Mouse (Mus musculus) right cerebral cortex, postnatal 14 days (tissue): ENCODE data around the gene Ptprk.
A peak's percentile ranks its signal among the peaks of the same experiment; 100 is the strongest.

Experiments
- DNase-seq: peaks from one replicate; pipeline ENCODE4 v3.0.0; 2022

Ptprk gene

DNA sequence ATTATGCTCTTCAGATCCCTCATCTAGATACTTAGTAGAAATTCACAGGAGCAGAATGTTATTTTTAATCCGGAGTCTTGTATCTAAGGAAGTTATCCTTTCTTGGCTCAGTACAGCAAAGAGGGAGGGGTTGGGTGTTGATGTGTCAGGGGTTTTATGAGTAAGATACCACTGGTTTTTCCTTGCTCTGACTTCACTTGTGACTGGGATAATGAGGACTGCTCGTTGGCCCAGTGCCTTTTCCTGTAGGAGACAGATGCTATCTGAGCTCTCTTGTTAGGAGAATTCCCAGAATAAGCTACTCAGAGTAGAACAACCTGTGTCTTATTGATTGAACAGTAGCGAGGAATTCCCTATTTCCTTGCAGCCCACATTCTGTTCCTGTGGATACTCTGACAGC lies 39.3 kb downstream of the Ptprk start:
- DNase-seq = peak; percentile 34

DNA sequence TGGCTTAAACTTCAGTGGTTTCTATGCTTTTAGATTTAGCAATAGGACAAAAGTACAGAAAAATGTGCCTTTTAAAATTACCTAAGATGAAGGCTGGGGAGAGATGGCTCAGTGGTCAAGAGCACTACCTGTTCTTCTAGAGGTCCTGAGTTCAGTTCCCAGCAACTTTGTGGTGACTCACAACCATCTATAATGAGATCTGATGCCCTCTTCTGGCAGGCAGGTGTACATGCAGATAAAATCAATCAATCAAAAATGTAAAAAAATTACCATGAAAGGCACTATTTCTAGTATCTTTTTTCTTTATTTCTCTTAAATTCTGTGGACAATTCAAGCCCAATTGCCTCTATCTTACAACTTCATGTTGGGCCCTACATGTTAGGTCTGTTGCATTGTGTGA lies 42.4 kb downstream of the Ptprk start:
- no peak for DNase-seq

DNA sequence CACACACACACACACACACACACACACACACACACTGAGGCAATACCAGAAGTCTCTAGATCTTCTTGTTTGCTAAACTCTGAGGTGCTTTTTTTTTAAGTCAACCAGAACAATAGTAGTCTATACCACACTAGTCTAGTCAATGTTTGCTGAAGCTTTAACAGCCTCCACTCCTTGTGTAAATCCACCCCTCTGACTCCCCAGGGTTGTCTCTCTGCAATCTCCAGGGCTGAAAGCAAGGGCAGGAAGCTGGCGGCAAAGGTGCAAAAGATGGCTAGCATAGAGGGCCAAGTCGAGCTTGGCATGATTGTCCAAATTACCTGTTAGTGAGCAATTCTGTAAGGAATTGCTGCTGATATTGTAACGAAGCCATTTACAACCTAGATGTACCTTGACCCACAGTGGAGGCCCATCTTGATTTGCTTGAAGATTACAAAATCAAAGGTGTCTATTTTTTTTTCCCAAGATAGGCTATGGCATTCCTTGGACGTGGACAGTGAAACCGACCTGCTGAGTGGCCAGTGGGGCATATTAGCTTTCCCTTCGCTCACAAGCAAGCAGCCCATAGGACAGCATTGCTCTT lies 44.3 kb downstream of the Ptprk start:
- DNase-seq = no peak

DNA sequence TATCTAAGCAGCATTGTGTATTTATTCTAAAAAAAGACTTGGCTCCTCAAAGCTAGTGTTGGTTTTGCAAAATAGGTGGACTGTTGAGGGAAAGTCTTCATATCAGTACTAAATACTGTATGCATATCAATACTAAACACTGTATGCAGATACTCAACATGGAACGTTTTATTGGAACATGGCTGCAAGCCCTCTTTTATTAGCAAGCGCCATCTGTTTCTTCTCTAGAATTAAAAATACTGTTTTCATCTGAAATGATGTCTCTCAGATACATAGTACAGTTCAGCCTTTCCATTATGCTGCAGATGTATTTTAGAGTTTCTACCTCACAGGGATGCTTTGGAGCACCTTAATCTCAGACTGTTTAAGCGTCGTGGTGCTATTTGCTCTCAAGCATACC lies 49.3 kb downstream of the Ptprk start:
- no peak for DNase-seq

DNA sequence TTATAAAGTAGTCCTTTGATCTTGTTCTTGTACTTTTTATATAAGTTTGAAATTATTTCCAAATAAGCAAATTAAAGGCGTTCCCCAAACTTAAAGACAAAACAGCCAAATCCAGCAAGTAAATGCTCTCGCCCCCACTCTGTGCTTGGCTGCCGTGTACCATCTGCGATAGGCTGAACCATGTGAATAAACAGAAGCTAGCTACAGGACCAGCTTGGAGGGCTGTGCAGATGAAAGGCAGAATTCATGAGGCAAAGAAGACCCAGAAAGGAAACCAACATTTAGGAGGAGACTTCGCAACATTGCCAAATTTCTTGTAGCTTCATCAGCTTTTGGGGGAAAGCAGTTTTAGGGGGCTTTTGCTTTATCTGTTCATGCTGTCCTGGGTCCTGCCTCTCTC lies 53.4 kb downstream of the Ptprk start:
- DNase-seq = peak; percentile 21

DNA sequence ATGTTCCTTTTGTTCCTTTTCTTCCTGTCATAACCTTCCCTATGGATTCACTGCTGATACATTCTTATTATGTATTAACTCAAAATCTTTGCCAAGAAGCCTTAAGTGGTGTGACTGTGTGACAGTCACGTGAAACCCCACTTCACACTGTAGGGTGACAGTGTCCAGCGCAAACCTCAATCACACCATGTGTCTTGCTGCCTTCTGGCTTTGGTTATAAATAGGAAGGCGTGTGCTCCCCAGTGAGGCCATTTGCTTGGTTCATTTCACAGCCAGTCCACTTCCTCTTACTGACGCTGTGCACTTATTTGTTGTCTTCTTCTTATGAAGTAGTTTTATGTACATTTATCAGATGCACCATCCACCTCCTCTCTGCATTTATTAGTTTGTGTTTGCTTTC lies 53.8 kb downstream of the Ptprk start:
- DNase-seq = no peak

DNA sequence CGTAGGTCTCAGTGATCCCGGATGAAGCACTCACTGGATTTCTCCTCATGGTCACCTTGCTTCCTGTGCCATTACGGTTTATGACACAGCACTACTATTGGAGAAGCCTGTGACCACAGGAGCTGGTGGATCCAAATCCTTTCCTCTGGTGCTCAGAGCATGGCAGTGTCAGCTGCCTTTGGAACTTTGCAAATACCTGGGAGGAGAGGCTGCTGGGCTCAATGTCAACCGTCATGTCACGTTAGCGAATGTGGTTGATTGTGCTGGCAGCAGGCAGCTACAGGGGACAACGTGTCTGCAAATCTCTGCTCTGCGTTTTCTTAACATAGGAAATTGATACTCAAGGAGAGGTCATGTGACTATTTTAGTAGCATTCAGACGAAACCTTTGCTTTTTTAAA lies 55.8 kb downstream of the Ptprk start:
- no peak for DNase-seq

DNA sequence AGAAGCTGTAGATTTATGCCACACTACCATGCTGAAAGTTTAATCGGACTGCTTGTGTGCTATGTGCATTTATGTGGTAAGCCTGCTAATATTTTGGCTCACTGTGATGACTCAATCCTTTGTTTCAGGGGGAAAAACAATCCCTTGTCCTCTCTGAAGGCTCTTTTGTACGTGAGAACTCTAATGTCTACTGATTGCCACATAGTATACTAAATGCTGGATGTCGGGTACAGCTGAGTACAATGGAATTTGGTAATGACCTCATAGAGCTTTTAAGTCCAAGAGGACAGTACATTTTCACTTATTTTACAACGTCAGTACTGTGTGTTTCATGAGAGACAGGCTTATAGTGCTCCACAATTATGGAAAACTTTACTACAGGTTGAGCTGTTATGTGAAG lies 59.1 kb downstream of the Ptprk start:
- no peak for DNase-seq

DNA sequence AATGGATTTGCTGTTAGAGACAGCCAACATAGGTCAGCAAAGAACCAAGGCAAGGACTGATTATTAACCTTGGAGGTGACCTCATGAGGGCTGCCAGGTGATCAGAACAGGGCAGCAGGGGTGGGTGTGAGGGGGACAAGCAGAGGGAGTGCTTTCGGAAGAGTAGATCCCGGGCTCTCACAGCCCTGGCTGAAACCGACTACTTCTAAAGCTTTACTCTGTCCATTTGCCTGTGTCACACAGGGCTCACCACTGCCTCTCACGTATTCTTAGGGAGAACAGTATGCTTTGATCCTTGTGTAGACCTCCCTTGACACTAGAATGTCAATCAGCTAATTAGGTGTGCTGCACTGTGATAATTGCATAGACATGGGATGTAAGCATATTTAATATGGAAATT lies 63.8 kb downstream of the Ptprk start:
- no peak for DNase-seq

DNA sequence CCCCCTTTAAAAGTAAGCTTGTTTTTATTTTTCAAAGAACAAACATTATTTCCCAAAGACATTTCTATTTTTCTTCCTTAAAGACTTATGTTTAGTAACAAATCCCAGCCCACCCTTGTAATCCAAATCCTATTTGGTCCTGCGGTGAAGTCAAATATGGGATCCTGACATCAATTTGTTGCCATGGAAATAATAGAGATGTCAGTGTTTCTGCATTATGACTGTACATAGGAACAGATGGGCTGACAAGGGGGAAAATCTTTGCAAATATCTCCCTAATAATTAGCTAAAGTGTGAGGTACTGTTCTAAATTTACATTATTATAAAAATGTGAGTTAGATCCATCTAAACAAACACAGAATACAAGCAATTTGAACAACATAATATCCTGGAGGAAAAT lies 69.8 kb downstream of the Ptprk start:
- DNase-seq = no peak

DNA sequence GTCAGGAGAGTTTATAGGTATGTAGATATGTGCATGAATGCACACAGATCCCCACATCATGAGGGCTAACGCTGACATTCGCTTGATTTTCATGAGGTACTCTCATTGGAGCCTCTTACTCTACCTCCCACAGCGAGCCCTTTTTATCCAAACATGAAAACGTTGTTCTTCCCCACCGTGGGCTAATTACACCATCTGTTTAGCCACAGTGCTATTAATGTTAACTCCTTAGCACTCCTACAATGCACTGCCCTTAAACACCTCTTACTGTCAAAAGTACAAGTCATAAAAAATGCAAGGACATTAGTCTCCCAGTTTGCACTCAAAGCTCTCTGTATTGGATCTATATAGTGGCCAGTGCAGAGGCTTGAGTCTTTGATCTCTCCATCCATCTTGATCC lies 70.7 kb downstream of the Ptprk start:
- DNase-seq = no peak

DNA sequence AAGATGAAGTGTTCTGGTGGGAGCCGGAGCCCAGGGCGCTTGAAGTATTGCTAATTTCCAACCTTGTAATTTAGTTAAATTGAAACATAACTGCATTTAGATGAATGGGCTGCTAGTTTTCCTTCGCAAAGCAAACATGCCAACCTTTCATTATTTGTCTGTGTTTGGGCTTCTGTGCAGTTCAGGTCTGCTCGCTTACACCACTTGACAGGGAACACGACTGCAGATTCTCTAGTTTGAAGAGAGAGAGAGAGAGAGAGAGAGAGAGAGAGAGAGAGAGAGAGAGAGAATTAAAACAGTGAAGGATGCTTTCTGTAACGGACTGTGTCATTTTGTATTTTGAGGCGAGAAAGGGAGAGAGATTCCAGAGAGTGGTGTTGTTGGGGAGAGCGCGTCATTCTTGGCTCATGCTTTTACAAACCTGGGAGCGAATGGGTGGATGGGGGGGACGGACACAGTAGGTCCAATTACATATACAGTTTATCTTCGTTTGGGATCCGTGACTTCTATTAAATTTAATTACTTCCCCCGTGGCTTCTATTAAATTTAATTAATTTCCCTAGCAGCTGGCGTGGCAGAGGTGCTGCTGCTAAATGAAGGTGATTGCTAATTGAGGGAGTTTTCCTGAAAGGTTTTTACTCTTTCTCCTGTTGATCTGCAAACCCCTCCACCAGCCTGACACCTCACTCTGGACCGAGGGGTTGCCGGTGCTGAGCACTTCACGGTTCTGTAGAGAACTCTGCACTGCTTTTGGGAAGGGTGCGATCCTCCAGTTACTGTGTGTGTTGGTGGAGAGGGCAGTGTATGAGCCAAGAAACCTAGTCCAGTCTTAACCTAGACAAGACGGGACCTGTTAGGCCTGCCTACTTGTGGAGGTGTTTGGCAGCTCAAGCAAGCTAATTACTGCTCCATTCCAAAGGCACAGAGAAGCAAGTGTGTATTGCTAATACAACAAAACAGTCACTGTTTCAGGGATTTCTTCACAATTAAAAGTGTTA lies 81.4 kb downstream of the Ptprk start:
- DNase-seq = no peak

DNA sequence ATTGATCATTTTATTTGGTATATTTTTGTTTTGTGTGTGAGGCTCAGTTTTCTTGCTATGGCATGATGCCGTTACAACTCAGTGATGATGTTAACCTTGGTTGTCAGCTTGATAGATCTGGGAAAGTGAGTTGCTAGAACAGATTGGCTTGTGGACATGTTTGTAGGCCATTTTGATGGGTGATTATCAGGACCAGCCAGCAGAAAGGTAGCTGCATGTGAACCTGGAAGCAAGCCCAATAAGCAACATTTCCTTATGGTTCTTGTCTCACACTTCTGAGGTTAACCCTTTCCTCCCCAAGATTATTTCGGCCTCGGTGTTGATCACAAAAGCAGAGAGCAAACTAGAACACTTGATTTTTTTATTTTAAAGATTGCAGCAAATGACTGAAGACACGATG lies 85.1 kb downstream of the Ptprk start:
- no peak for DNase-seq

DNA sequence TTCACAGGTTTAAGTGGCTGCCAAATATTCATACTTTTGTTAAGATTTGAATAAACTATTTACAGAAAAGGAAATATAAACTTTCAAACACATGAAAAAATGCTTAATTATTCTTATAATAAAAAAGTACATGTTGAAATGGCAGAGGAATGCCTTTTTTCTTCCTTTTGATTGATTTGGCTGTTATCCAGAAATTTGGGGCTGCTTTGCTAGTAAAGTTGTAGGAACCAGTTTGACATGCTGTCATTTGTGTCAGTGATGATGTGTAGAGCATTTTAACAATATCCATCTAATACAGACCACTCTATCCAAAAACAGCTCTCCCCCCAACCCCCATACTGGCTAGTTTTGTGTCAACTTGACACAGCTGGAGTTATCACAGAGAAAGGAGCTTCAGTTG lies 86.7 kb downstream of the Ptprk start:
- DNase-seq = no peak

DNA sequence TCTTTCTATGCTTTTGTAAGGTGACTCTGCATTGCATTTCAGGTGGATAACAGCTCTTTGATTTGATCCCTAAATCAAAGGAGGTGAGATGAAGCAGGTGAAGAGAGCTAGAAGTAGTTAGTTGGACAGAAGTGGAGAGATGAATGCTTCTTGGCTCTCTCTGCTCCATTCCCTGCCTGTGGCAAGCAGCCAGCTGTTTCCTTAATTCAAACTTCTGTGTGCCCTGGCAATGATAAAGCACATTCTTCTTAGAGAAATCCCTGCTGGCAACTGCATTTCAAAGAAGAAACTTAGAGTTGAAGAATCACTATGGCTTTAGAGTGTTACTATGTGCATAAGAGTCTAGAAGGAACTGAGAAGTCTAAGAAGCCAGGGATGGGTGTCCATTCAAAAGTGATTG lies 89.6 kb downstream of the Ptprk start:
- DNase-seq = peak; percentile 17

DNA sequence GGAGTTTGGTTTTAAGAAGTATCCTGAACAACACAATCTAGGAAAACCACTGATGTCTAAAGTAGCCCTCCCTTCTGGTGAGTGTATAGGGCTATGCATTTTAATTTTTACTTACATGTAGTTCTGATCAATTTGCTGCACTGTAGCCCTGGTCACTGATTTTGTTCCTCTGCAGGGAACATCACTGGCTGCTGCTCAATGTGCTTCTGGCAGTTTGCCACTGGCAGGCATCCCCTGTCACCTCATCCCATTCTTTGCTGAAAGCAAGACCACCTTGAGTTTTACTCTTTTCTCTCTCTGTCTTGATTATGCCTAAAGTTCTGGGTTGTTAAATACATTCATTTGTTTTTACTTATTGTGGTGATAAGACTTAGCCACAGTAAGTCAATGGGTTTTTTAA lies 90.1 kb downstream of the Ptprk start:
- no peak for DNase-seq

DNA sequence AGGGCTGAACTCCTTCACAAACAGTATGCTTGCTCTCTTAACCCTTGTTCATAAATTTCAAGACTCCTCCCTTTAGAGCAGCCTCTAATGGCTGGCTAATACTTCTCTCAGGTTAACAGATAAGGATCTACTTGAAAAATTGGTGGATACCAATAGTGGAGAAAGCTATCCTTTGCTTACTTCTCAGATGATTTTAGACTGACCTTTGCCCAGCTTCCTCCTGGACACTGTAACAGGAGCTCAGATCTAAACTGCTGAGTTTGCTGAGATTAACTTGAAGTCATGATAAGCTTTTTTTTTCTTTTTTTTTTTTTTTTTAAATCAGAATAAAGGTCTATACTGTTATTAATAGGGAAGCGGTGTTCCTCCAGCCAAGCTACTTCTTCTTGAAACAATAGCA lies 92.0 kb downstream of the Ptprk start:
- no peak for DNase-seq

DNA sequence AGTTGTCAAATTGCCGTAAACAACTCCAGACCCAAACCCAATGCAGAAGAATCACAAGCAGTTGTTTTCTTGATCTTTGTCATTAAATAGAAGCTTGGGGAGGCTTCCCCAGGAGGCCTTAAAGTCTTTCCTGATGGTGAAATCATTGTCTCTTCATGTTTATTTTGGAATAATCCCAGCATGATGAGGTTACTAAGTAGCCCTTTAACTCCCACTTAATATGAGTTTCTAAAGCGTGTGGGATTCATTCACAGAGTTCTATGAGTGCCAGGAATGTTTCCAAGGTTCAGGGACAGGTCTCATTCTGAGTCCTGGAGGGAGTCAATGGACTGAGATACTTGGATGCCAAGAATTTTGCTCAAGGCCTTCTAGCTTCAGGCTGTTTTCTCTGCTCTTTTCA lies 92.5 kb downstream of the Ptprk start:
- no peak for DNase-seq

DNA sequence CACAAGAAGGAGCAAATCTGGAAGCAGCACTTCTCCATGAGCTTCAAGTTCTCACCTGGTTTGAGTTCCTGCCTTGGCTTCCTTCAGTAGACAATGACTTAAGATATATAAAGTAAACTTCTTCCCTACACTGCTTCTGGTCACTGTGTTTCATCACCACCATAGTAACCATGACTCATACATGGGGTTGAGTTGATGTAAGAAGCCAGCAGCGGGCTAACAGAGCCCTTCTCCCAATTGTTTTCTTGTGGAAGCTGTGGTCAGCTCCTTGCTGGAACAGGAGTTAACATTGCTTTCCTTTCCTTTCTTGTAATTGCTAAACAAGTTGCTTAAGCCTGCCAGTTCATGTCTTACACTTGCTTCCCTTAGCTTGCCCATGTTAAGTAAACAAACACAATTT lies 96.6 kb downstream of the Ptprk start:
- DNase-seq = no peak

DNA sequence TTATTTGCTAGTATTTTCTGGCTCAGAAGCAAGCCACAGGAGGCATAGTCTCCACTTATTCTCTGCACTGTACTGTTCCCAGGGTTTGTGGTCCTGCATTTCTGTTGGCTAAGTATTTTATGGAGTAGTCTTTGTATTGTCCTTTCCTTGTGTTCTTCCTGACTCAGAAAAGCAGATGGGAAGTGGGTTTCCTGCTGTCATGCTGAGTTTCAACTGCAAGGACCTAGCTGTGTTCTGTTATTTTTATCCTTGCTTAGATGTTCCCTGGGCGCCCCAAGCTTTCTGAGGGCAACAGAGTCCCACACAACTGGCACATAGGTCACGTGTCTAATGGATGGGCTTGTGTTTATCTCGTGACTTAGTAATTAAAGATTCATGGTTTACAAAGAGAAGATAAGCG lies 104.3 kb downstream of the Ptprk start:
- no peak for DNase-seq

DNA sequence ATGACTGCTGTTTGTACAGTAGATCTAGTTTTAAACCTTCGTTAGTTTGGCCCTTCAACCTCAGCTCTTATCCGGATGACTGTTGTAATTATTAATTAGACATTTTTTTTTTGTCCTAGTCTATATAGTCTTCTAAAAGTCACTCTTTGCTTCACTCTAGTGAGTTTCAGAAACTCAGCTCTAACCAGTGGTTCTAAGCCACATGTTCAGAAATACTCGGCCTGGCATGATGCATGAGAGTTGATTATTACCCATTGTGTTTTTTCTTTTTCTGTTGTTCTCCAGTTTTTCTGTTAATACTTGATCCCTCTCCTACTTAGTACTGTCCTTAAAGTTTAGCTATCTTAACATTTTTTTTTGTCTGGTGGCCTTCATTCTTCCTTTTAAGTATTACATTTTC lies 107.5 kb downstream of the Ptprk start:
- no peak for DNase-seq

DNA sequence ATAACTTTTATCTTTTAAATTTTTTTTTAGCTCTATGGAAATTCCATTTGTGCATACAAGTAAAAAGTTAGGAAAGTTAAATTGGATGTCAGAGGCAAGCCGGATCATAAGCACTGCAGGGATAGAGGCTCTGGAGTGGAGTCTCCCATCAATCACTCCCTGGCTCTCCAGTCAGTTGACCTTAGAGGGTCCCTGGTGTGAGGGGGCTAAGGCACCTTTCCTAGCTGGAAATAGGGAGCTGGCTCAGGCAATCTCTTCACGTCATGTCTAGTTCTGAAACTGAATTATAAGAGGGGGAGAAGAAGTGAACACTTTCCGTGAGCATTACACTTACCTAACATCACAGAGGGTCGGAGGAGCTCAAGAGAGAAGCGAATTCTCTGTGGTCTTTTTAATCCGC lies 110.1 kb downstream of the Ptprk start:
- no peak for DNase-seq

DNA sequence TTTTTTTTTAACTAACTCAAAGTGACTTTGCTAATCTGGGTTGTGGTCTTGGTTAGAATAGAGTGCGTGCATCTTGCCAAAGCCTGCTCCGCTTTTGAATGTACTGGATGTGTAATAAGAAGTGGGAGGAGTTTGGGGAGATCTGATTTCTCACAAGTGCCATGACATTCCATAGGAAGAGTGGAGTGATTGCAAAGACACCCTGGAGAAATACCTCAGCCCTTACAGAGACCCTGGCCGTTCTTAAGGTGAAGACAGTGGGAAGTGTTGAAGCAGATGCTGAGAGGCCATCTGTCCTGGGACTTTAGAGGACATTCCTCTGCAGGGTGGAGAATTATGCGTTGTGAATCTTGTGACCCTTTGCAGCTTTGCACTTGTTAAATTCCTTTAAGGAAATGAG lies 110.7 kb downstream of the Ptprk start:
- DNase-seq = no peak

DNA sequence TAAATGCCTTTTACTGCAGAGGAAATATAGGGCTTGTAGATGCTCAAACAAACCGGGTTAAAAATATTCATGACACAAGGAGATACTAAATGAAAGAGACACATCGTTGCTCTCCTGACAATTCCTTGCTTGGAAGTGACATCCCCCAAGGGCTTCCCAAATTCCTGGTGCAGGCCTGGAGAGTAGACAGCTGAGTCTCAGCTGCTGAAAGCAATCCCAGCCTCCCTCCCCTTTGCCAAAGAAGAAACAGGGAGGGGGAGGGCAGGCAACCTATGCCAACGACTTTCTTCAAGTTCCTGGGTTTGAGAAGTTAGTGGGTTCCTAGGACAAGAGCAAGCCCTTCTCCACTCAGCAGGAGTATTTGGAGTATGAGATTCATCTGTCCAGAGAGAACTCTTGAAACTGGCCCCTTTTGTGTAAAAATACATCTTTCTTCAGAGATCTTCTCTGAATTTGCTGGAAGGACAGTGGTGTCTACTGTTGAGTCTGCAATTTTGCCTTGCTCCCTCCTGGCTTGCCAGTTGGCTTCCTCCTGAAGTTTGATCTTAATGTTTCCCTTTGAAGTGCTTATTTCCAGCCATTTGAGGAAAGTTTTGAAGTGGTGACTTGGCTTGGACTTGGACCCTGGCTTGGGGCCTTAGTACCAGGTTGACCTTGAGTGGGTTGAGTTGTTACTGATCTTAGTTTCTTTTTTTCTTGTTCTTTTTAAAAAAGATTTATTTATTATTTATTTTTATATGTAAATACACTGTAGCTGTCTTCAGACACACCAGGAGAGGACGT lies 111.6 kb downstream of the Ptprk start:
- no peak for DNase-seq
